Mouse (Mus musculus) neural tube, embryonic 13.5 days (tissue): ENCODE measurements at regions not wholly inside any gene's neighbourhood (a gene's known extent, or its start where the extent isn't known, plus 50 kb on each side); places are given as distances from the start of the nearest gene placed in this dataset.

Experiments
- ATAC-seq: fragments of 200-750 bp; cut with Nextera tagmentation; 2 replicates; pipeline ENCODE4 v1.8.0; 2017; ENCODE audit warnings: low read depth, mild to moderate bottlenecking, moderate TSS enrichment, moderate library complexity
- H3K27ac ChIP-seq: fragments of 300-500 bp; sonication (generic); replicated peaks from 2 replicates; pipeline ENCODE4 v1.5.1; 2015; ENCODE audit warnings: moderate library complexity, mild to moderate bottlenecking, inconsistent platforms
- H3K27me3 ChIP-seq: fragments of 300-500 bp; sonication (generic); 2 replicates; pipeline ENCODE4 v1.6.1; 2015; ENCODE audit warnings: mild to moderate bottlenecking, inconsistent platforms
- H3K36me3 ChIP-seq: fragments of 300-500 bp; sonication (generic); 2 replicates; pipeline ENCODE4 v1.6.1; 2015; ENCODE audit warnings: mild to moderate bottlenecking, inconsistent platforms
- H3K4me1 ChIP-seq: fragments of 300-500 bp; sonication (generic); replicated peaks from 2 replicates; pipeline ENCODE4 v1.6.1; 2015; ENCODE audit warnings: inconsistent platforms
- H3K4me2 ChIP-seq: fragments of 300-500 bp; sonication (generic); 2 replicates; pipeline ENCODE4 v1.6.1; 2015; ENCODE audit warnings: inconsistent platforms, mild to moderate bottlenecking, moderate library complexity
- H3K4me3 ChIP-seq: fragments of 300-500 bp; sonication (generic); 2 replicates; pipeline ENCODE4 v1.5.1; 2015; ENCODE audit warnings: mild to moderate bottlenecking, inconsistent platforms
- H3K9ac ChIP-seq: fragments of 300-500 bp; sonication (generic); 2 replicates; pipeline ENCODE4 v1.6.1; 2015; ENCODE audit warnings: moderate library complexity, mild to moderate bottlenecking, inconsistent platforms
- H3K9me3 ChIP-seq: fragments of 300-500 bp; sonication (generic); 2 replicates; pipeline ENCODE4 v1.6.1; 2016; ENCODE audit warnings: inconsistent platforms
- WGBS: fragments of 180-500 bp; shearing (Covaris S2); methylation state at CpG from one replicate; pipeline ENCODE4 v1.1.7; 2015; 5-methylcytosine and 5-hydroxymethylcytosine counted together

DNA sequence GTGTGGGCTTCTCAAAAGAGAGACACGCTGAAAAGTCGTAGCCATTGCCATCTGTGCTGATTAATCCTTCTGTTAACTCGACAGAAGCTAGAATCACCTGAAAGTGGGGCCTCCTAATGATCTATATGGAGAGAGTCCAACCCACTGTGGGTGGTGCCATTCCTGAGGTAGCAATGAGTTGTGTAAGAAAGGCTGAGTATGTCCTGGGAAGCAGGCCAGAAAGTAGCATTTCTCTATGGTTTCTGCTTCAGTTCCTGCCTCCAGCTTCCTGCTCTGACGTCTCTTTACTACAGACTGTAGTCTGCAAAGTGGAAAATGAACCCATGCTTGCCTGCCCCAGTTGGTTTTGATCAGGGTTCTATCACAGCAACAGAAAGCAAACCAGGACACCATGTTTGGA is 380.8 kb upstream of the Camk1g start:
- Histone ChIP-seq H3K27ac (no peak overlapping the region), H3K9ac (no peak overlapping the region), H3K9me3 (no peaks in the 10 kb centered on the region), H3K4me2 (no peak overlapping the region), H3K4me3 (no peak overlapping the region), H3K27me3 (no peaks in the 10 kb centered on the region), H3K36me3 (no peaks in the 10 kb centered on the region), H3K4me1 (peaks cover 32% of the 10 kb centered on the region)
- ATAC-seq, result no peak
- WGBS, result 69% methylated on average over 4 of the region's 4 CpGs

DNA sequence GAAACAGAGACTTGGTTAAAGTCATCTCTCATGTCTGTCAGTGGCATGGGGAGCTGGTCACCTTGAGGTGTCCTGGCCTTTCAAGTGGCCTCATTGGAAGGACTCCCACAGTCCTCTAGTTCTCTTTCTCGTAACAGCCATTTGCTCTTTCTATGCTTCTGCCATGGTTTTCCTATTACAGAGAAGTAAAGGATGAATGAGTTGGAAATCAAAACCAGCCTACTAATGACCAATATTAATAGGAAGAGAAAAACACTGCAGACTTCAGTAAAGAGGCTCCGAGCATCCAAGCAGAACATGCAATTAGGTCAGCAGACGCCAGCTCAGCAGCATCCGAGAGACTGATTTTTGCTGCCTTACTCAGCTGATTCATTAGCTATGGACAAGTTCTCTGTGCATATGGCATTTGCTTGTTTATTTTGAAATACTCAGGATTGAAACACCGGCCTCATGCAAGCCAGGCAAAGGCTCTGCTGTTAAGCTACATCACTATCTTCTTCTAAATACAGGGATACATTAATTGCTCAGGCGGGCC is 377.4 kb upstream of the Camk1g start:
- peak overlapping the region; percentile 76 for H3K27ac ChIP-seq
- peaks cover 32% of the 10 kb centered on the region for H3K4me1 ChIP-seq
- no peak overlapping the region for H3K4me2 ChIP-seq
- WGBS, result 66% methylated on average over 6 of the region's 6 CpGs
- no peaks in the 10 kb centered on the region for H3K27me3 ChIP-seq
- no peak overlapping the region for H3K4me3 ChIP-seq
- 0 out of 2 replicates have a peak, but pooled peaks have one; percentile 23 for ATAC-seq
- H3K36me3 ChIP-seq, result no peaks in the 10 kb centered on the region
- no peaks in the 10 kb centered on the region for H3K9me3 ChIP-seq
- no peak overlapping the region for H3K9ac ChIP-seq

DNA sequence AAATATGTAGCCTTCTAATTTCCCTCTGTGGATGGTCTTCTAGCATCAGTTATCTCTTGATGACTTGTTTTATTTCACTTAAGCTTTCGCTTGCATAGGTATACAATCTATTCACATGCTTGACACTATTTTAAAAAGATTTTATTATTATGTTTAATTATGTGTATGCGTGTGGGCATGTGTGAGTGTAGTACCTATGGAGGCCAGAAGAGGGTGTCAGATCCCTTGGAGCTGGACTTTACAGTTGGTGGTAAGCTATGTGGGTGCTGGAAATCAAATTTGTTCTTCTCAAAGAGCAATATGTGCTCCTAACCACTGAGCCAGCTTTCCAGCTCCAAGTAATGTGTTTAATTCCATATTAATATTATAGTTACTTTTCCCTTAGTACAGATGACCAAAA is 372.6 kb upstream of the Camk1g start:
- Histone ChIP-seq H3K27me3 (no peaks in the 10 kb centered on the region), H3K36me3 (no peaks in the 10 kb centered on the region), H3K9me3 (no peaks in the 10 kb centered on the region), H3K4me1 (peaks cover 7% of the 10 kb centered on the region; the same call in 1 of the 2 replicates), H3K27ac (no peak overlapping the region), H3K4me3 (no peak overlapping the region), H3K9ac (no peak overlapping the region), H3K4me2 (no peak overlapping the region)
- ATAC-seq, result no peak
- WGBS, result 90% methylated on average over 2 of the region's 2 CpGs

DNA sequence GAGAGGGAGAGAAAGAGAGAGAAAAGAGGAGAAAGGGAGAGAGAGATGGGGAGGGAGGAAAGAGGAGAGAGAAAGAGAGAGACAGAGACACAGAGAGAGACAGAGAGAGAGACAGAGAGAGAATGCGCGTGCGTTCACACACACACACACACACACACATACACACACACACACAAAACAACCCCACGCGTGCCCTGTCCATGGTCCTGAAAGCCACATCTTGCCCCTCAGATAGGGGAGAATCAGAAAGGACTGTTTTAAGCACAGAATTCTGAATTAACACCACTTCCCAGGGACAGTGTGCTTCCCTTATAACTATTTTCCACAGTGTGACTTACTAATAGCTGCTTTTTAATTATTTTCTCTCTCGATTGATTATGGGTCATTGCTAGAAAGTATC is 368.7 kb upstream of the Camk1g start:
- no peaks in the 10 kb centered on the region for H3K9me3 ChIP-seq
- H3K27me3 ChIP-seq, result no peaks in the 10 kb centered on the region
- no peak overlapping the region for H3K4me2 ChIP-seq
- H3K4me3 ChIP-seq, result no peak overlapping the region
- H3K27ac ChIP-seq, result no peak overlapping the region
- no peaks in the 10 kb centered on the region for H3K36me3 ChIP-seq
- no peak overlapping the region for H3K9ac ChIP-seq
- WGBS, result 70% methylated on average over 6 of the region's 6 CpGs
- ATAC-seq, result no peak
- H3K4me1 ChIP-seq, result peaks cover 14% of the 10 kb centered on the region

DNA sequence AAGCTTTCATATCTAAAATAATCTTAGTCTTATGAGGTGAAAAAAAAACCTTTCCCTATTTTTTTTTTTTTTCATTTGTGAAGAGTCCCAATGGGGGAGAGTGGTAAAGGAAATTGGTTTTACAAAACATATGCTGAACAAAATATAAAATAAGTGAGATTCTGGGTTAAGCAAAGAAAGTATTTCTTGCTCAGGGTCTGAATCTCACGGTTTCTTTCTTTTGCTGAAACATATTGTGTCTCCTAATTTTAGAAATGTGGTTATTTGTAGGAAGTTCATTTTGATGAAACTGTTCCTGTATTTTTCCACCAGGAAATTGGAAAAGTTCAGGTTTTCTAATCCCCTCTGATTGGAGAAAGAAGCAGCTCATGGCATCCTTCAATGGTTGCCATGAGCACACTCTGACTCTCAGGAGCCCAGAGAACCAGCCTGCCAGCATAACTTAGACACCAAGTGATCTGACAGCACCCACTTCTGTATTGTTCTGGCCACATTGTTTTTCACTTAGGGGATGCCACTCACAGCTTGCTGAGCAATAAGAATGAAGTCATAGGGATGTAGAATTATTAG is 365.9 kb upstream of the Camk1g start:
- no peak for ATAC-seq
- Histone ChIP-seq H3K4me1 (peaks cover 42% of the 10 kb centered on the region), H3K4me3 (no peak overlapping the region), H3K27ac (no peak overlapping the region), H3K27me3 (no peaks in the 10 kb centered on the region), H3K4me2 (no peak overlapping the region), H3K9me3 (no peaks in the 10 kb centered on the region), H3K36me3 (no peaks in the 10 kb centered on the region), H3K9ac (no peak overlapping the region)
- 94% methylated on average over 1 of the region's 1 CpGs for WGBS

DNA sequence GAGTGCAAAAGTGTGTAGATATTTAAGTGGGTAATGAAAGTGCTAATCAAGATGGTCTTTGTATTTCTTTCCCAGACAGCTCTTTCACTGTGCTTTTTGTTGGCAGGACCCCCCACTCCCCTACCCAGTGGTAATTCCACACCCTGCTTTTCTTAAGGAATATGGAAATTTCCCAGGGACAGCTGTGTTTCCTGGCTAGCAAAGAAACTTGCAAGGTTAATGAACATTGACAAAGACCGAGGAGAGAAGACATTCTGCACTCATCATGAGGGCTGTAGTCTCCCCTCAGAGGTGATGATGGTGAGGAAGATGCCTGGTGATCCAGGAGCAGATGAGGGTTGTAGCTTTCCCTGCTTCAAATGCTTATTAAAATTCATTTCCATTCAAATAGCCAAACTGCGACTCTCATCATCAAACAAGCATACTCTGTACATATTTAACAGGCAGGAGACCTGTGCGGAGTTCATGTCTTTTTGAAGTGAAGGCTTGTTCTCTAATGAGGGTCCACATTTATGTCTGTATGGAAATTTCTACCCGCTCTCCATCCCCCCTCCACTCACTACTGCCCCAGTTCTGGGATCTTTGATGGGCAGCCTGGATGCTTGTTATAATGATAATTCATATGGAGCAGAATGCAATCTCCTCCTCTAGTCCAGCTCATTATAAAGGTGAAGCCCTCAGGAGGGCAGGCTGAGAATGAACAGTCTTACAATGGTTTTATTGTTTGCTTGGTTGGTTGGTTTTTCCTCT is 364.1 kb upstream of the Camk1g start:
- H3K4me1 ChIP-seq, result peaks cover 52% of the 10 kb centered on the region
- H3K27me3 ChIP-seq, result no peaks in the 10 kb centered on the region
- H3K9ac ChIP-seq, result no peak overlapping the region
- no peak overlapping the region for H3K4me3 ChIP-seq
- H3K9me3 ChIP-seq, result no peaks in the 10 kb centered on the region
- H3K36me3 ChIP-seq, result no peaks in the 10 kb centered on the region
- no peak overlapping the region for H3K27ac ChIP-seq
- 46% methylated on average over 4 of the region's 4 CpGs for WGBS
- no peak overlapping the region for H3K4me2 ChIP-seq
- no peak for ATAC-seq

DNA sequence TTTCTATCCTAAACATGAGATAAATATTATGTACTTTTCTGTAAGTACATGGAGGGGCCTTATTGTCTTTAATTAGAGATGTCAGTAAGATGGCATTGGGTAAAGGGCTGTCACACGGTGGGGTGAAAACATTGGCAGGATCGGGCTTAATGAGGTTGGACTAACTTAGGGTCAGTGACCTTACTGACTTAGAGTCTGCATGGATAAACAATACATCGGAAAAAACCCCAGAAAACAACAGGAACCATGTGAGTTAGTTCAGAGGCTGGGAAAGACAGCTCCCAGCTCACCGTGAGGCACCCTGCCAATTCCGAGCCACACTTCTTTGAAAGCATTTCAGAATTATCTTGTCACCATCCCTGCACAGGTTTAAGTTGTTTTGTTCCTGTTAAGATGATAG is 363.3 kb upstream of the Camk1g start:
- Histone ChIP-seq H3K27ac (no peak overlapping the region), H3K36me3 (no peaks in the 10 kb centered on the region), H3K4me1 (peaks cover 52% of the 10 kb centered on the region), H3K9ac (no peak overlapping the region), H3K4me3 (no peak overlapping the region), H3K27me3 (no peaks in the 10 kb centered on the region), H3K9me3 (no peaks in the 10 kb centered on the region), H3K4me2 (no peak overlapping the region)
- 8% methylated on average over 5 of the region's 5 CpGs for WGBS
- ATAC-seq, result no peak

DNA sequence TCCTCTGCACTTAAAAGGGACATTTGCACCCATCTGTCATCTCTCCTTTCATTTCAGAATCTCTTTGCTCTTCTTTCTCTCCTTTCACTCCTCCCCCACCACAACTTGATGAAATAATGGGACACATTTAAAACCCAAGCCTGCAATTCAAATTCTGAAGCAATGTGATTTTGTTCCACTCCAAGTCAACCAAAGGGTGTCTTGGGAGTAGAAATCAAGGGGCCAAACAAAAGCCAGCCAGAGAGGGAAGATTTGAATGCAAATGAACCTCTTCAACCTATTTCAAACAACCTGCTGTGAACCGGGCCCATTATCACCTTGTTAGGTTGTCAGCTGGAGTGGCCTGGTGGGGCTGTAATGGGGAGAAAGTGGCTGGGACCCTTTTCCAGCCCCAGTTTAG is 362.0 kb upstream of the Camk1g start:
- no peak overlapping the region for H3K27ac ChIP-seq
- WGBS, result 0% methylated on average over 1 of the region's 1 CpGs
- 0 out of 2 replicates have a peak, but pooled peaks have one; percentile 30 for ATAC-seq
- no peaks in the 10 kb centered on the region for H3K9me3 ChIP-seq
- no peak overlapping the region for H3K9ac ChIP-seq
- H3K4me2 ChIP-seq, result no peak overlapping the region
- no peak overlapping the region for H3K4me3 ChIP-seq
- no peaks in the 10 kb centered on the region for H3K36me3 ChIP-seq
- peaks cover 52% of the 10 kb centered on the region for H3K4me1 ChIP-seq
- no peaks in the 10 kb centered on the region for H3K27me3 ChIP-seq

DNA sequence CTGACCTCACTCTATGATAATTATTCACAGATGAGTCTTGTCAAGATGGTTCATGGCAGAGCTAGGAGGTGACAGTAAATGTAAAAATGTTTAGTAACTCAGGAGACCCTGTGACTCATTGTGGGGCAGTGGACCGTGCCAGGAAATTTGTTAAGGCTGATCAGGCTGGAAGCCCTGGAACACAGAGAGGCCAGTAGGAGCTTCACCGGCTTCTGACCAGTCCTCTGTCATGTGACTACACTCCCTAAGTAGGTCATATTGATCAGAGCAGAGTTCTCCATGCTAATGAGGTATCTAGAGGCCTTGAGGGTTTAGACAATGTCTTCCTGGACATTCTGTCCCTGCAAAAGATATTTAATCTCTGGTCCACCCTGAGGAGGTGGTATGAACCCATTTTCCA is 351.8 kb upstream of the Camk1g start:
- no peak overlapping the region for H3K4me3 ChIP-seq
- no peak overlapping the region for H3K9ac ChIP-seq
- no peaks in the 10 kb centered on the region for H3K27me3 ChIP-seq
- no peaks in the 10 kb centered on the region for H3K9me3 ChIP-seq
- no peak for ATAC-seq
- H3K4me2 ChIP-seq, result no peak overlapping the region
- no peaks in the 10 kb centered on the region for H3K36me3 ChIP-seq
- H3K27ac ChIP-seq, result no peak overlapping the region
- WGBS, result 79% methylated on average over 2 of the region's 2 CpGs
- no peaks in the 10 kb centered on the region for H3K4me1 ChIP-seq

DNA sequence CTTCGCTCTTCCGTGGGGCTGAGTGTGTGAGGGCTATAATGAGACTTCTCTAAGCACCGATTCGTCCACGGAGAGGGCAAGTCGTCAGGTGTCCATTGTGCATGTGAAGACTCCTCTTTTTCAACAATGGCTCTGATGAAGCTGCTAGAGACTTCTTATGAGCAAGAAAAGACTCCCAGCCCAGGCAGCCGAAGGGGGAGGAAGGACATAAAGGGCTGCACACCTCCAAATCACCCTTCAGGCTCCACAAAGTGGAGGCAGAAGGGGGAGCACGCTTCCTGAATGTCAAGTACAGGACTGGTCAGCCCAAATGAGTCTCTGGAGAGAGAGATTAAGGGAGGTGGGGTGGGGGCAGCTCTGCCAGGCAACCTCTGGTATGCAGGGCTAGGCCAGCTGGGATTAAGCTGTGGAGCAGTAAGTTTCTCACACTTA is 350.3 kb upstream of the Camk1g start:
- Histone ChIP-seq H3K27me3 (no peaks in the 10 kb centered on the region), H3K9me3 (no peaks in the 10 kb centered on the region), H3K36me3 (no peaks in the 10 kb centered on the region), H3K9ac (no peak overlapping the region), H3K4me3 (no peak overlapping the region), H3K4me1 (no peaks in the 10 kb centered on the region), H3K27ac (no peak overlapping the region), H3K4me2 (no peak overlapping the region)
- 68% methylated on average over 8 of the region's 8 CpGs for WGBS
- no peak for ATAC-seq

DNA sequence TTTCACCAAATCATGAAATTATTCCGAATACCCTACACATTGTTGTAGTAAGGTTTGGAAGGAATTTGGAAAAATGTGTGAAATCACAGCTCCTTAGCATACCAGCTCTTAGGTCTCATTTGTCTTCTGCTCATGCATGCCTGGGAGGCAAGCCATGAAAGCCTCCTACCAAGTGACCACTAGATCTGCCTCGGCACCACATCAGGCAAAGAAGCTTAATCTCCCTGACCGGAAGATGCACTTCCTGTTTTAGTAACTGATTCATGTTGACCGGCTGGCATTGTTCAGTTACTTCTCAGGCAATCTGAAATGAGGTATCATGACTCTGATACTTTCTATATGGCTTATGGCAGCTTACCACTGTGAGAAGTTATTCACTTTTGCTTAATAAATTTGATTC is 345.2 kb upstream of the Camk1g start:
- no peak overlapping the region for H3K4me2 ChIP-seq
- H3K36me3 ChIP-seq, result no peaks in the 10 kb centered on the region
- H3K27ac ChIP-seq, result no peak overlapping the region
- no peaks in the 10 kb centered on the region; the same call in 1 of the 2 replicates for H3K27me3 ChIP-seq
- no peaks in the 10 kb centered on the region for H3K9me3 ChIP-seq
- 81% methylated on average over 4 of the region's 4 CpGs for WGBS
- H3K4me1 ChIP-seq, result no peaks in the 10 kb centered on the region
- H3K9ac ChIP-seq, result no peak overlapping the region
- ATAC-seq, result no peak
- H3K4me3 ChIP-seq, result no peak overlapping the region

DNA sequence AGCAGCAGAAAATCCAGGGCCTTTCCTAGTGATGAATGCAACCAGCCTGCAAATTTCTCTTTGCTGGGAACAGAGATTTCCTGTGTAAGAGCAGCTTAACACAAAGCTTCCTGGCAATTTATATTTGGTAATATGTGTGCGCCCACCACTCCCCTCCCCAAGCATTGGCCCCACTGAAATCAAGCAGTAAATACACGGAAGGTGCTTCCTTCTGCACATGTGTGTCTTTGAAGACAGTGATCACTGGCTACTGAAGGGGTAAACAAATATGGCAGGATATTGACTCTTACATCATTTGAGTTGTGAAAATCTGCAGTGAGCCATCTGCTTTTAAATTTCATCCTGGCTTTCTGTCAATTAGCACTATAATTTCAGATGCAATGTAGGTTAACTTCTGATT is 344.5 kb upstream of the Camk1g start:
- WGBS, result 83% methylated on average over 2 of the region's 2 CpGs
- no peaks in the 10 kb centered on the region for H3K4me1 ChIP-seq
- H3K27ac ChIP-seq, result no peak overlapping the region
- H3K4me2 ChIP-seq, result no peak overlapping the region
- H3K4me3 ChIP-seq, result no peak overlapping the region
- H3K36me3 ChIP-seq, result no peaks in the 10 kb centered on the region
- no peaks in the 10 kb centered on the region; the same call in 1 of the 2 replicates for H3K27me3 ChIP-seq
- H3K9ac ChIP-seq, result no peak overlapping the region
- no peak for ATAC-seq
- H3K9me3 ChIP-seq, result no peaks in the 10 kb centered on the region
